8 mouse cellular contexts compared by ENCODE assay signal in genomic region chr1:75504256-75505045, GRCm38 (mm10). TPM values are rescaled to one million over a fixed set of nuclear protein-coding genes. Genes with fewer than 3 reads are reported as not detected.
DNase-seq lines count a peak whose midpoint lies in the region; ATAC-seq and TF ChIP-seq lines count a peak whose summit lies in the region.
"Had no signal": no experiment of that assay in that cellular context is flagged by ENCODE, and none has a peak within 500 bp of the region (broad histone marks: within the 10 kb centered on the region; RNA-seq: fewer than 3 reads in every experiment).

No protein-coding gene starts in this region.

- H3K27ac ChIP-seq in forebrain, embryonic 12.5 days, result no peak overlapping the region
- peak overlapping the region; percentile 94 for H3K27ac ChIP-seq in layer of hippocampus, adult 2 months
- H3K27ac ChIP-seq in neural tube, embryonic 14.5 days (ENCODE audit: low read depth, low read length), result no peak overlapping the region

- H3K9ac ChIP-seq in forebrain, embryonic 12.5 days, result peak overlapping the region; percentile 76
- no peak overlapping the region; the same call in 1 of the 2 replicates for H3K9ac ChIP-seq in neural tube, embryonic 14.5 days (replicated peaks; ENCODE audit: low read depth, low read length)

- H3K4me3 ChIP-seq in forebrain, embryonic 12.5 days (replicated peaks), result peak overlapping the region; percentile 66
- peak overlapping the region; percentile 84 for H3K4me3 ChIP-seq in layer of hippocampus, adult 2 months
- H3K4me3 ChIP-seq in neural tube, embryonic 14.5 days (ENCODE audit: low read depth, low read length), result peak overlapping the region; percentile 83

- no peaks in the 10 kb centered on the region for H3K9me3 ChIP-seq in forebrain, embryonic 12.5 days
- no peaks in the 10 kb centered on the region for H3K9me3 ChIP-seq in neural tube, embryonic 14.5 days (ENCODE audit: control insufficient read depth, low read length)

- H3K36me3 ChIP-seq in forebrain, embryonic 12.5 days (replicated peaks), result peaks cover 34% of the 10 kb centered on the region
- peaks cover 19% of the 10 kb centered on the region; the same call in 1 of the 2 replicates for H3K36me3 ChIP-seq in neural tube, embryonic 14.5 days (ENCODE audit: control insufficient read depth, insufficient read depth, low read length)

- peak; percentile 53 to 84 for DNase-seq in layer of hippocampus, adult 18-20 months (ENCODE audit: low spot score in 2 of 2)
- DNase-seq in layer of hippocampus, postnatal 25 days (ENCODE audit: extremely low spot score in 1 of 2, low spot score in 1 of 2), result no peak
- DNase-seq in layer of hippocampus, adult 2 months (ENCODE audit: low spot score in 2 of 2), result peak; percentile 65 to 74
- no peak for DNase-seq in thymus, postnatal 25 days
- DNase-seq in lung, postnatal 10 days, result no peak

- TF ChIP-seq CTCF in layer of hippocampus, adult 2 months (conservative IDR thresholded peaks at IDR 0.05), result no peak

- ATAC-seq in forebrain, embryonic 12.5 days (ENCODE audit: low FRiP score), result no peak
- no peak for ATAC-seq in neural tube, embryonic 14.5 days (ENCODE audit: low read depth)
- ATAC-seq: inflammation-experienced regulatory T-cells, adult 6 months had no signal

- H3K27me3 ChIP-seq in forebrain, embryonic 12.5 days, result peaks cover 21% of the 10 kb centered on the region
- H3K27me3 ChIP-seq in neural tube, embryonic 14.5 days (ENCODE audit: control insufficient read depth, insufficient read depth, low read length), result no peaks in the 10 kb centered on the region

- 65% methylated on average over 9 of the region's 9 CpGs for WGBS in forebrain, embryonic 12.5 days
- 66% methylated on average over 9 of the region's 9 CpGs for WGBS in neural tube, embryonic 14.5 days

- peak overlapping the region; percentile 87 for H3K4me2 ChIP-seq in forebrain, embryonic 12.5 days
- H3K4me2 ChIP-seq in neural tube, embryonic 14.5 days (ENCODE audit: low read depth, low read length), result peak overlapping the region; percentile 89

- peaks cover 20% of the 10 kb centered on the region for H3K4me1 ChIP-seq in forebrain, embryonic 12.5 days
- peaks cover 3% of the 10 kb centered on the region; the same call in 1 of the 2 replicates for H3K4me1 ChIP-seq in neural tube, embryonic 14.5 days (ENCODE audit: control insufficient read depth, insufficient read depth, low read length)

RNA-seq across cellular contexts. Expression of gene Obsl1, which starts 1.8 kb away (rescaled TPM):
- total RNA-seq in layer of hippocampus, adult 18-20 months (2021), result 10 to 100 TPM; 18.3 to 19.2 TPM
- 10 to 100 TPM; 18.9 to 20.2 TPM for total RNA-seq in layer of hippocampus, postnatal 25 days (2021)
- 31.8 and 36.8 TPM in 2 replicates for polyA plus RNA-seq in forebrain, embryonic 12.5 days (2016; fragmentation: Nextera tagmentation; extraction: Ambion mirVana)
- 10 to 100 TPM; 20.6 to 25.9 TPM for total RNA-seq in layer of hippocampus, adult 2 months (2021)
- 18.7 and 21.4 TPM in 2 replicates for polyA plus RNA-seq in neural tube, embryonic 14.5 days (2014; fragmentation: Nextera tagmentation; extraction: Ambion mirVana)
- polyA plus RNA-seq: inflammation-experienced regulatory T-cells, adult 6 months had no signal

RNA-seq across cellular contexts. Expression of gene Inha, which starts 2.4 kb away (rescaled TPM):
- 10 to 100 TPM; 13.1 to 14.5 TPM for total RNA-seq in layer of hippocampus, adult 18-20 months (2021)
- total RNA-seq in layer of hippocampus, postnatal 25 days (2021), result 10 to 100 TPM; 11.3 to 19.9 TPM
- polyA plus RNA-seq in forebrain, embryonic 12.5 days (2016; fragmentation: Nextera tagmentation; extraction: Ambion mirVana), result 5.9 and 6.6 TPM in 2 replicates
- 10 to 100 TPM; 15.3 to 16.5 TPM for total RNA-seq in layer of hippocampus, adult 2 months (2021)
- polyA plus RNA-seq in neural tube, embryonic 14.5 days (2014; fragmentation: Nextera tagmentation; extraction: Ambion mirVana), result 8.2 and 12.3 TPM in 2 replicates
- polyA plus RNA-seq: inflammation-experienced regulatory T-cells, adult 6 months had no signal

RNA-seq across cellular contexts. Expression of gene Stk11ip, which starts 16.9 kb away (rescaled TPM):
- 10 to 100 TPM; 22.8 to 24.2 TPM for total RNA-seq in layer of hippocampus, adult 18-20 months (2021)
- total RNA-seq in layer of hippocampus, postnatal 25 days (2021), result 10 to 100 TPM; 20.6 to 25.5 TPM
- polyA plus RNA-seq in forebrain, embryonic 12.5 days (2016; fragmentation: Nextera tagmentation; extraction: Ambion mirVana), result 24.4 and 27.8 TPM in 2 replicates
- 10 to 100 TPM; 25.6 to 27.4 TPM for total RNA-seq in layer of hippocampus, adult 2 months (2021)
- 16.1 and 18.0 TPM in 2 replicates for polyA plus RNA-seq in neural tube, embryonic 14.5 days (2014; fragmentation: Nextera tagmentation; extraction: Ambion mirVana)

RNA-seq across cellular contexts. Expression of gene Tmem198, which starts 25.1 kb away (rescaled TPM):
- 10 to 100 TPM; 68.6 to 70.6 TPM for total RNA-seq in layer of hippocampus, adult 18-20 months (2021)
- 10 to 100 TPM; 70.3 to 73.8 TPM for total RNA-seq in layer of hippocampus, postnatal 25 days (2021)
- 20.8 and 24.1 TPM in 2 replicates for polyA plus RNA-seq in forebrain, embryonic 12.5 days (2016; fragmentation: Nextera tagmentation; extraction: Ambion mirVana)
- 10 to 100 TPM; 64.0 to 65.4 TPM for total RNA-seq in layer of hippocampus, adult 2 months (2021)
- polyA plus RNA-seq in neural tube, embryonic 14.5 days (2014; fragmentation: Nextera tagmentation; extraction: Ambion mirVana), result 34.0 and 38.3 TPM in 2 replicates

RNA-seq across cellular contexts. Expression of gene Chpf, which starts 25.3 kb away (rescaled TPM):
- total RNA-seq in layer of hippocampus, adult 18-20 months (2021), result 10 to 100 TPM; 90.3 to 91.5 TPM
- total RNA-seq in layer of hippocampus, postnatal 25 days (2021), result 10 to 100 TPM; 77.2 to 82.8 TPM
- 21.6 and 25.8 TPM in 2 replicates for polyA plus RNA-seq in forebrain, embryonic 12.5 days (2016; fragmentation: Nextera tagmentation; extraction: Ambion mirVana)
- total RNA-seq in layer of hippocampus, adult 2 months (2021), result 10 to 100 TPM; 80.5 to 86.6 TPM
- polyA plus RNA-seq in neural tube, embryonic 14.5 days (2014; fragmentation: Nextera tagmentation; extraction: Ambion mirVana), result 44.7 and 45.4 TPM in 2 replicates

Comparison
In these comparisons a context has a peak if more than half of its experiments do, and no peak if none do; other contexts are left out.
1. DNase-seq: peak in layer of hippocampus, adult 18-20 months (2 of 2) and layer of hippocampus, adult 2 months (2 of 2); none in layer of hippocampus, postnatal 25 days (0 of 2), thymus, postnatal 25 days (single experiment) and lung, postnatal 10 days (single experiment).
2. Peak in every context shown above with its lines, with median percentiles within 50 percentile points of each other: H3K4me3 ChIP-seq.